Mouse (Mus musculus): ENCODE data around the gene Ifitm1.

Gene Ifitm1
- long read RNA-seq, experiment 1, transcript Ifitm1-201 (2 exons, 736 nt) = major isoform, 15 of 15 reads
- long read RNA-seq, experiment 1, partial matches to known transcripts = 0 of 15 reads
- long read RNA-seq, experiment 1, other reads (novel, unspliced or antisense) = 0 of 15 reads
- long read RNA-seq, experiment 2, transcript Ifitm1-201 (2 exons, 736 nt) = major isoform, 12 of 13 reads
- long read RNA-seq, experiment 2, partial matches to known transcripts = 0 of 13 reads
- long read RNA-seq, experiment 2, other reads (novel, unspliced or antisense) = 1 of 13 reads

GRCm38 (mm10) chr7:140966921-140967320 lies at the start of gene Ifitm1:
Ifitm1 (plus strand) TSS chr7:140967221.
- intact Hi-C loops (cut with DNase I) = loop anchor here (10.0 kb wide), 1 partner anchor 122 kb away; the partner anchor contains the start of genes Odf3 and Scgb1c1

DNA sequence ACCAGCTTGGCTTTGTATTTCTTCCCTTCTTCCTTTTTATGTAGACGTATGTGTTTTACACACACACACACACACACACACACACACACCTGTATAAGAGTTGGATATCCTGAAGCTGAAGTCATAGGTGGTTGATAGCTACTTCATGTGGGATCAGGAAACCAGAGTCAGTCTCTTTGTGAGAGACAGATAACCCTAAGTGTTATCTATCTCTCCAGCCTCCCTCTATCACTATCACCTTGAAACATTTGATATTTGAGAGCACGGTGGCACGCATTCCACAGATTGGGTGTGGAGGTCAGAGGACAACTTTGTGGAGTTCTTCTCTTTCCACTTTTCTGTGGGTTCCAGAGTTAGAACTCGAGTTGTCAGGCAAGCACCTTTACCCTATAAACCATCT lies 47.1 kb upstream of the Ifitm1 start:
- intact Hi-C loops (cut with DNase I) = no loop called here

DNA sequence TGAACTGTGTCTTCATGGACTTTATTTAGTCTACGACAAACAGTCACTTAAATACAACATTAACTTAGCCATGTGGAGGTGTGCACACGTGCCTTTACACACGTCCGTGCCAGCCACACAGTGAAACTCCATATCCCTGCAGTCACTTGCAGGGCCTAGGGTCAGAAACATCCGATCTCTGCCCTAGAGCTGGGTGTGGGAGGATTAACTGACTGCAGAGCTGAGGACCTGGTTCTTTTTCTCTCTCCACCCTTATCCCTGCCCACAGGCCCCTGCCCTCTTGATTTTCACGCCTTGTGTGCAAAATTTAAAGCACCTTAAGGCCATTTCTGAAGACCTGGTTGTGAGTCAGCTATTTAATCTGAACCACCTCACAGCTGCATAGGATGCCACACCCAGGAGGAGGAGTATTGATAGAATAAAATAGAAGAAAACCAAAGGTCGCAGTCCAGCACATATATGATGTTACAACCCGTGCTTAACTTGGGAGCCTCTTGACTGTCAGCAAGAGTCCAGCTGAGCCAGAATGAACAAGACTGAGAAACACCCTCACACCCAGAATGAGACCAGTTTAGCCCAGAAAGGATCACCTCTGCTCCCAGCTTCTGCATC lies 46.5 kb upstream of the Ifitm1 start, which contains the start of gene Nlrp6:
Gene Nlrp6 (plus strand): TSS at position 485 of the 612 bp plus-strand sequence.
- intact Hi-C loops (cut with DNase I) = no loop called here

DNA sequence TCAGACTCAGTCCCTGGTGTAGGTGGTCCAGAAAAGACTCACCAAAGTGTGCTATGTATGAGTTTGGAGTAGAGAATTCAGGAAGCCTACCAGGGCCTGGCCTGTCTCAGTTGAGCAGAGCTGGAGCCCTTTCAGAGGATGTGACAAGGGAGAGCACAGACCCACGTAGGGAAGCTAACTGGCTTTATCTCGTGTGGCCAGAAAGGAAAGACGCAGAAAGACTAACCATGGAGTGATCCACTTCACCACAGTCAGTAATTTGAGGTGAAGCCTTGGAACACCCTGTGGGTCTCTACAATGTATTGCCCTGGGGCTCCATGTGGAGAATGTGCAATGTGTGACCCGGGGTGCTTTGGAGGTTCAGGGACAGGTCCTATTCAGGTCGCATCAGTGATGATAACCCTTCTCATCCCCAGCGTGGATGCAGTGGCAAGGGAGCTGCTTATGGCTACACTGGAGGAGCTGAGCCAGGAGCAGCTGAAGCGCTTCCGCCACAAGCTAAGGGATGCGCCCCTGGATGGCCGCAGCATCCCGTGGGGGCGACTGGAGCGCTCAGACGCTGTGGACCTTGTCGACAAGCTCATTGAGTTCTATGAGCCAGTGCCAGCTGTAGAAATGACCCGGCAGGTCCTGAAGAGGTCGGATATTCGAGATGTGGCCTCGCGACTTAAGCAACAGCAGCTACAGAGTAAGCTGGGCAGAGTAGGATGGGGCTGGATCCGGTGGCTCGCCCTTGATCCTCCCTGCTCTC lies 45.6 kb upstream of the Ifitm1 start:
- intact Hi-C loops (cut with DNase I) = no loop called here

DNA sequence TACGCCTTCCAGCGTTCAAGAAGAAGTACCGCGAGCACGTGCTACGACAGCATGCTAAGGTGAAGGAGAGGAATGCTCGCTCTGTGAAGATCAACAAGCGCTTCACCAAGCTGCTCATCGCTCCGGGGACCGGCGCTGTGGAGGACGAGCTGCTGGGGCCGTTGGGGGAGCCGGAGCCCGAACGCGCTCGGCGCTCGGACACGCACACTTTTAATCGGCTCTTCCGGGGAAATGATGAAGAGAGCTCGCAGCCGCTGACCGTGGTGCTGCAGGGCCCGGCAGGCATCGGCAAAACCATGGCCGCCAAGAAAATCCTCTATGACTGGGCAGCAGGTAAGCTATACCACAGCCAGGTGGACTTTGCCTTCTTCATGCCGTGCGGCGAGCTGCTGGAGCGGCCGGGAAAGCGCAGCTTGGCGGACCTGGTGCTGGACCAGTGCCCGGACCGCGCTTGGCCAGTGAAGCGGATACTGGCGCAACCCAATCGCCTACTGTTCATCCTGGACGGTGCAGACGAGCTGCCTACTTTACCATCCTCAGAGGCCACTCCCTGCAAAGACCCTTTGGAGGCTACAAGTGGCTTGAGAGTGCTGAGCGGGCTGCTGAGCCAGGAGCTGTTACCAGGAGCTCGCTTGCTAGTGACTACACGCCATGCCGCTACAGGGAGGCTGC lies 44.5 kb upstream of the Ifitm1 start:
- intact Hi-C loops (cut with DNase I) = no loop called here

DNA sequence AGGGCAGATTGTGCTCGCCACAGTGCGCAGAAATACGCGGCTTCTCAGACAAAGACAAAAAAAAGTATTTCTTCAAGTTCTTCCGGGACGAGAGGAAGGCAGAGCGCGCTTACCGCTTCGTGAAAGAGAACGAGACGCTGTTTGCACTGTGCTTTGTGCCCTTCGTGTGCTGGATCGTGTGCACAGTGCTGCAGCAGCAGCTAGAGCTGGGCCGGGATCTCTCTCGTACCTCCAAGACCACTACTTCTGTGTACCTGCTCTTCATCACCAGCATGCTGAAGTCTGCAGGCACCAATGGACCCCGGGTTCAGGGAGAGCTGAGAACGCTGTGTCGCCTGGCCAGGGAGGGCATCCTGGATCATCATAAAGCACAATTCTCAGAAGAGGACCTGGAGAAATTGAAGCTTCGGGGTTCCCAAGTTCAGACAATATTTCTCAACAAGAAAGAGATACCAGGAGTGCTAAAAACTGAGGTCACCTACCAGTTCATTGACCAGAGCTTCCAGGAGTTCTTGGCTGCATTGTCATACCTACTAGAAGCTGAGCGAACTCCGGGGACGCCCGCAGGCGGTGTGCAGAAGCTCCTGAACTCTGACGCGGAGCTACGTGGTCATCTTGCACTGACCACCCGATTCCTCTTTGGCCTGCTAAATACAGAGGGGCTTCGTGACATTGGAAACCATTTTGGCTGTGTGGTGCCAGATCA lies 43.8 kb upstream of the Ifitm1 start:
- intact Hi-C loops (cut with DNase I) = no loop called here

GRCm38 (mm10) chr7:140927181-140927580 lies 39.8 kb upstream of the Ifitm1 start:
- intact Hi-C loops (cut with DNase I) = no loop called here

DNA sequence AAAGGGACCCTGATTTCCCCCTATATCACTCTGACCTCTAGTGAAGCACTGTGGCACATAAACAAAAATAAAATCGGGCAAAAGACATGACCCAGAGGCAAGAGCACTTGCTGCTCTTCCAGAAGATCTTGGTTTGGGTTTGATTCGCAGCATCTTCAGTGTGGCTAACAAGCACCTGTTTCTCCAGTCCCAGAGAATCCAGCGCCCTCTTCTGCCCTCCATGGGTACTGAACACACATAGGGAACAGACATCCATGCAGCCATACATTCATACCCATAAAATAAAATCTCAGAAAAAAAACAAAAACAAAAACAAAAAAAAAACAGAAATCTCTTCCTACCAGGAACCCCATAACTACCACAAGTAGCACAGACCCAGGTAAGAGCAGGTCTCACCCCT lies 28.6 kb upstream of the Ifitm1 start:
- intact Hi-C loops (cut with DNase I) = no loop called here

DNA sequence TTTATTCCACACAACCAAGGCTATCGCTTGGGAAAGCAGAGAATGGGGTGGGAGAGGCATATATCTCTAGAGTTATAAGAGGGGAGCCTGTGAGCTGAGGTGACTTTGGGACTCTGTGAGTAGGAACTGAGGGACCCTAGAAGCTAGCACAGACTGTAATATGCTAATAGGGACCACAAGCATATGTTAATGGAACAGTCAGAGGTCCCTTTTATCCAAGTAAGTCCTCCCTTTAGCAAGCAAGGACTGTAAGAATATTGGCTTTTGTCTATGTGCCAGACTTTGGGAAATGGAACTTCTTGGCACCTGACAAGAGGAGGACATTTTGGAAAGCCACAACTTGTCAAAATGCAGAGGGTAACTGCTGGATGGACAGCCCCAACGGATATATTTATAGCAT lies 28.1 kb upstream of the Ifitm1 start:
- intact Hi-C loops (cut with DNase I) = no loop called here

DNA sequence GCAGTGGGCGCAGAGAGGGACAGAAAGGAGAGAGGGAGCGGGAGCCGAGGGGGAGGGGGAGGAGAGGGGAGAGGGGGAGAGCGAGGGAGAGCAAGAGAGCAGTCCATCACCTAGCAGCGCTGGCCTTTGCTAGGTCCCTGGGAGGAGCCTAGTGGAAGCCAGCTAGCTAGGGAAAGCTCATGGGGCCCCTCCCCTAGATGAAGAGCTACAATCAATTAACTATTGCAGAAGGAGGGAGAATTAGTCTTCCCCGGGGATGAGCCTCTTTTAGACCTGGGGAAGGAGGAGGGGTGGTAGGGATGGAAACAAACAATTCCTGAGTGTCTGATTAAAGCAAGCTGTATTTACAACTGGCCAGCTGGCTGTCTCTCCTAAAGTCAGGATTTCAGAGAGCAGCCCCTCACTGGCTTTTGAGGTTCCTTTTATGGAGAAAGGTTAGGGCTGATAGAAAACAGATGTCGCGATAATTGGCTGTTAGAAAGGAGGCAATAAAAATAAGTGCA lies 27.3 kb upstream of the Ifitm1 start:
- intact Hi-C loops (cut with DNase I) = loop anchor here (5.0 to 10.0 kb wide), 2 partner anchors 32 to 225 kb away; no protein-coding TSS in a partner anchor

- intact Hi-C loops (cut with DNase I) = loop anchor here (5.0 to 10.0 kb wide), 2 partner anchors 34 to 223 kb away; no protein-coding TSS in a partner anchor
Observed at GRCm38 (mm10) chr7:140941222-140942051, 25.6 kb upstream of the Ifitm1 start, which contains the start of gene Pgghg. Pgghg (plus strand) TSS chr7:140941391.

DNA sequence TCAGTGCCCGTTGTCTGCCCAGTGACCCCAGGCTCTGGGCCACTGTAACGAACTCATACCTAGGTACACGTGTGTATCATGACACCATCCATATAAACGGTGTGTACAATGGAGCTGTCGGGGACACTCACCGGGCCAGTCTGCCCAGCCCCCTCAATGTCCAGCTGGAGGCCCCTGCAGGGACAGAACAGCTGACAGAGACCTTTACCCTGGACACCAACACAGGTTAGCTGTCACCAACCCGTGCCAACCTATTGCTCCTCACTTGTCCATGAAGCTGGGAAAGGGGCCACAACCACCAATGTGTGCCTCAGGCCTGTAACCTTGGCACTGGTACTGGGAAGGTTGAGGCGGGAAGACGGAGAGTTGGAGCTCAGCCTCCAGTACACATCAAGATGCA lies 24.7 kb upstream of the Ifitm1 start:
- intact Hi-C loops (cut with DNase I) = loop anchor here (5.0 to 10.0 kb wide), 2 partner anchors 35 to 222 kb away; no protein-coding TSS in a partner anchor

- intact Hi-C loops (cut with DNase I) = loop anchor here (5.0 to 10.0 kb wide), 2 partner anchors 36 to 222 kb away; no protein-coding TSS in a partner anchor
Observed at GRCm38 (mm10) chr7:140942811-140943210, 24.2 kb upstream of the Ifitm1 start.

DNA sequence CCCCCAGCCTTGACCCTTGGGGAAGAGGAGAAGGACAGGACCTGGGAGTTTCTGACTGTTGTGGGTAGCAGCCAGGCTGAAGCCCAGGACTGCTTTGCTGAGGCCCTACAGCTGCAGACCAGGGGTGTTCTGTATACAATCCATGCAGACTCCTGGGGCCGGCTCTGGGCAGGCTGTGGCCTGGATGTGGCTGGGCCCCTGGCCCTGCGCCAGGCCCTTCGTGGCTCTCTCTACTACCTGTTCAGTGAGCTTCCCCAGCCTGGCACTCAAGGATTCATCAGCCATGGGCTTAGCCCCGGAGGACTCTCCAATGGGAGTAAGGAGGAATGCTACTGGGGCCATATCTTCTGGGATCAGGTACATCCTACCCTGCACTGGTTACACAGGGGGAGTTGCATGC lies 23.7 kb upstream of the Ifitm1 start:
- intact Hi-C loops (cut with DNase I) = loop anchor here (5.0 to 10.0 kb wide), 2 partner anchors 36 to 221 kb away; no protein-coding TSS in a partner anchor

GRCm38 (mm10) chr7:140944236-140944635 lies 22.8 kb upstream of the Ifitm1 start:
- intact Hi-C loops (cut with DNase I) = loop anchor here (5.0 to 10.0 kb wide), 2 partner anchors 37 to 221 kb away; no protein-coding TSS in a partner anchor

- intact Hi-C loops (cut with DNase I) = loop anchor here (10.0 kb wide), 1 partner anchor 220 kb away; no protein-coding TSS in a partner anchor
Observed at GRCm38 (mm10) chr7:140945247-140945646, 21.8 kb upstream of the Ifitm1 start.

DNA sequence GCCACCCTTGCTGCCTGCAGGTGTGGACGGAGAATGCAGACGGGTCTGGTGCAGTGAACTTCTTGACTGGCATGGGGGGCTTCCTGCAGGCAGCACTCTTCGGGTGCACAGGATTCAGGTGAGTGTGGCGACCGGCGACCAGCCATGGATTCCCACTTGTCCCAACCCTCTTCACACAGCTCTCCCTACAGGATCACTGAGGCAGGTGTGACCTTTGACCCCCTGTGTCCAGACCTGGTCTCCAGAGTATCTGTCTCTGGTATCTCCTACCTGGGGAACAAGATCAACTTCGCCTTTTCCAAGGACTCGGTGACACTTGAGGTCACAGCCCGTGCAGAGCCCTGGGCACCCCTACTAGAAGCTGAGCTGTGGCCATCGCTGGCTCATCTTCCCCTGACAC lies 20.7 kb upstream of the Ifitm1 start:
- intact Hi-C loops (cut with DNase I) = loop anchor here (10.0 kb wide), 1 partner anchor 218 kb away; no protein-coding TSS in a partner anchor

DNA sequence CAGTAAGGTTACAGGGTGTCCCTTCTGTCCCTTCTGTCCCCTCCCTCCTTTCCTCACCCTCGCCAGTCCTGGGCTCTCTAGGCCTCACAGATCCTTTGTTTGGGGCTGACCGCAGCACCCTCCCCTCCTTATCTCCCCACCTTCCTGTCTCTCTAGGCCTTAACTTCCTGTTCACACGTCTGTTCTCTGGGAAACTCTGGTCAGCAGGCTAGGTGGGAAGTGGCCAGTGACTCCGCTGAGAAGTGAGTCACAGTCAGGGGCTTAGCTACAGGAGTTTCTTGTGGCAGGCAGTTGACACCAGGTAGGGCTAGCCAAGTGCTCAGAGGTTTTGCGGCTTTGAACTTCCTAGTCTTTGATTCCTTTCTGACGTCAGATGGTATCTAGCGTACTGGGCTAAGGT lies 20.0 kb upstream of the Ifitm1 start:
- intact Hi-C loops (cut with DNase I) = loop anchor here (10.0 kb wide), 1 partner anchor 218 kb away; no protein-coding TSS in a partner anchor

DNA sequence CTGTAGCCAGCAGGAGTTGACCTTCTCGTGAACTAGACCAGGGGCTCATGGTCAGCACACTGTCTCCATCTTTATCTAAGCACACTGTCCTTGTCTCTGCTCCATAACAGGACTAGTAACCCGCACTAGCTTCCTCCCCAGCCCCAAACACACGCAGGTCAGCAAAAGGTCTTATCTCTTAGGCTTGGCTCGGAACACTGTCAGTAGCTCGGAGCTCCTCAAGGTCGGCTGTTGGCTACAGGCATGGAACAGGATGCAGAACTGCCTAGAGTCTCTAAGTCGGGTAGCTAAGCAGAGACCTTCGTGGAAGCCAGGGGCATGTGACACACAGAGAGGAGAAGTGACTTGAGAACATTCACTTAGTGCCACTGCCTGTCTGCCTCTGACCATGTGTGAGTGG lies 18.9 kb upstream of the Ifitm1 start:
- intact Hi-C loops (cut with DNase I) = loop anchor here (10.0 kb wide), 1 partner anchor 217 kb away; no protein-coding TSS in a partner anchor

Measured in adrenal gland (tissue).